Mouse (Mus musculus): ENCODE results near the gene BC017158. TPM values are rescaled to one million over a fixed set of nuclear protein-coding genes. Genes with fewer than 3 reads are reported as not detected.

BC017158 gene
- polyA plus RNA-seq, 3 experiments from 2014 or later: 5.4 to 8.6 (median 7.3) TPM

- ATAC-seq: no peak
Observed at GRCm38 (mm10) chr7:128307851-128308250, 9.9 kb upstream of the BC017158 start.

GRCm38 (mm10) chr7:128304907-128305306, 6.9 kb upstream of the BC017158 start:
- no peak for ATAC-seq

GRCm38 (mm10) chr7:128304198-128304597, 6.2 kb upstream of the BC017158 start:
- no peak for ATAC-seq

- no peak for ATAC-seq
Observed at GRCm38 (mm10) chr7:128302151-128302550, 4.2 kb upstream of the BC017158 start.

GRCm38 (mm10) chr7:128300952-128301351, 3.0 kb upstream of the BC017158 start:
- no peak for ATAC-seq

GRCm38 (mm10) chr7:128298481-128299342, 742 bp upstream of the BC017158 start:
- ATAC-seq: no peak

GRCm38 (mm10) chr7:128297291-128297616, 716 bp downstream of the BC017158 start:
- no peak for ATAC-seq

- ATAC-seq: no peak
Observed at GRCm38 (mm10) chr7:128296514-128296913, 1.5 kb downstream of the BC017158 start.

- no peak for ATAC-seq
Observed at GRCm38 (mm10) chr7:128294785-128295184, 3.2 kb downstream of the BC017158 start.

GRCm38 (mm10) chr7:128288923-128289544, 8.9 kb downstream of the BC017158 start:
- no peak for ATAC-seq

GRCm38 (mm10) chr7:128285060-128285459, 12.9 kb downstream of the BC017158 start:
- ATAC-seq: no peak

GRCm38 (mm10) chr7:128284047-128284446, 13.9 kb downstream of the BC017158 start:
- ATAC-seq: no peak

- no peak for ATAC-seq
Observed at GRCm38 (mm10) chr7:128282532-128283244, 15.3 kb downstream of the BC017158 start.

GRCm38 (mm10) chr7:128281765-128282164, 16.2 kb downstream of the BC017158 start:
- ATAC-seq: no peak

- ATAC-seq: no peak
Observed at GRCm38 (mm10) chr7:128279750-128280149, 18.2 kb downstream of the BC017158 start.

GRCm38 (mm10) chr7:128276051-128276450, 21.9 kb downstream of the BC017158 start:
- no peak for ATAC-seq

- no peak for ATAC-seq
Observed at GRCm38 (mm10) chr7:128271496-128271895, 26.5 kb downstream of the BC017158 start.

- no peak for ATAC-seq
Observed at GRCm38 (mm10) chr7:128270431-128270850, 27.5 kb downstream of the BC017158 start.

- no peak for ATAC-seq
Observed at GRCm38 (mm10) chr7:128267813-128268212, 30.2 kb downstream of the BC017158 start.

- no peak for ATAC-seq
Observed at GRCm38 (mm10) chr7:128267391-128267790, 30.6 kb downstream of the BC017158 start.

- ATAC-seq: no peak
Observed at GRCm38 (mm10) chr7:128266056-128266455, 31.9 kb downstream of the BC017158 start.

- no peak for ATAC-seq
Observed at GRCm38 (mm10) chr7:128265411-128265810, 32.6 kb downstream of the BC017158 start, which contains the start of gene Slc5a2. Slc5a2 (plus strand) TSS chr7:128265657.

- ATAC-seq: no peak
Observed at GRCm38 (mm10) chr7:128256783-128257334, 41.1 kb downstream of the BC017158 start.
